In genomic region chr7:34984526-34985133, GRCm38 (mm10) we compare ENCODE assay signal across 10 mouse cellular contexts.
A peak's percentile ranks its signal among the peaks of the same experiment; 100 is the strongest.
DNase-seq lines count a peak whose midpoint lies in the region; ATAC-seq and TF ChIP-seq lines count a peak whose summit lies in the region.
"Had no signal": no experiment of that assay in that cellular context is flagged by ENCODE, and none has a peak within 500 bp of the region (broad histone marks: within the 10 kb centered on the region; RNA-seq: fewer than 3 reads in every experiment).

No protein-coding gene starts in this region.

- TF ChIP-seq CTCF in intestine, postnatal 0 days (IDR thresholded peaks at IDR 0.05; ENCODE audit: low read depth) = no peak
- no peak for TF ChIP-seq CTCF in small intestine, adult 2 months (IDR thresholded peaks at IDR 0.05; ENCODE audit: extremely low read depth, insufficient read length, insufficient replicate concordance, low read depth, low read length)
- no peak for TF ChIP-seq CTCF in hindbrain, postnatal 0 days (IDR thresholded peaks at IDR 0.05; ENCODE audit: low read depth)

- peaks cover 28% of the 10 kb centered on the region for H3K4me1 ChIP-seq in kidney, embryonic 15.5 days
- peaks cover 4% of the 10 kb centered on the region; the same call in 1 of the 2 replicates for H3K4me1 ChIP-seq in intestine, postnatal 0 days (replicated peaks; ENCODE audit: control insufficient read depth, insufficient read depth, low read length)
- H3K4me1 ChIP-seq in small intestine, adult 2 months (ENCODE audit: control insufficient read depth, insufficient read depth, insufficient read length, low read length) = peaks cover 8% of the 10 kb centered on the region; the same call in 1 of the 2 replicates
- peaks cover 4% of the 10 kb centered on the region; the same call in 1 of the 2 replicates for H3K4me1 ChIP-seq in hindbrain, postnatal 0 days (ENCODE audit: insufficient read depth, low read length)

- no peaks in the 10 kb centered on the region for H3K9me3 ChIP-seq in kidney, embryonic 15.5 days (replicated peaks)
- H3K9me3 ChIP-seq in intestine, postnatal 0 days (ENCODE audit: control insufficient read depth) = no peaks in the 10 kb centered on the region
- H3K9me3 ChIP-seq in hindbrain, postnatal 0 days (ENCODE audit: low read length) = no peaks in the 10 kb centered on the region
- H3K9me3 ChIP-seq: G1E had no signal

- peak overlapping the region; percentile 23 for H3K27ac ChIP-seq in kidney, embryonic 15.5 days
- H3K27ac ChIP-seq in intestine, postnatal 0 days (ENCODE audit: low read depth, low read length) = no peak overlapping the region
- H3K27ac ChIP-seq in small intestine, adult 2 months (ENCODE audit: insufficient read depth, low read depth, low read length) = peak overlapping the region; percentile 27; the same call in 1 of the 2 replicates
- no peak overlapping the region for H3K27ac ChIP-seq in hindbrain, postnatal 0 days
- H3K27ac ChIP-seq: hindbrain, embryonic 14.5 days had no signal

- H3K36me3 ChIP-seq in kidney, embryonic 15.5 days = peaks cover 14% of the 10 kb centered on the region
- H3K36me3 ChIP-seq in intestine, postnatal 0 days (ENCODE audit: control insufficient read depth, insufficient read depth) = peaks cover 4% of the 10 kb centered on the region; the same call in 1 of the 2 replicates
- peaks cover 21% of the 10 kb centered on the region for H3K36me3 ChIP-seq in small intestine, adult 2 months (ENCODE audit: control insufficient read depth, insufficient read depth, low read length)
- no peaks in the 10 kb centered on the region for H3K36me3 ChIP-seq in hindbrain, postnatal 0 days (ENCODE audit: insufficient read depth, low read length)

- DNase-seq in kidney, adult 9 months = no peak
- no peak for DNase-seq in right cerebral cortex, postnatal 14 days
- DNase-seq in hindbrain, postnatal 0 days (ENCODE audit: low spot score) = no peak
- no peak for DNase-seq in right cerebral cortex, postnatal 36 days (ENCODE audit: low spot score in 2 of 2)

- no peak overlapping the region for H3K4me3 ChIP-seq in kidney, embryonic 15.5 days (replicated peaks)
- H3K4me3 ChIP-seq in intestine, postnatal 0 days (ENCODE audit: low read depth, low read length) = no peak overlapping the region
- H3K4me3 ChIP-seq in small intestine, adult 2 months (ENCODE audit: low read depth, low read length) = no peak overlapping the region
- no peak overlapping the region for H3K4me3 ChIP-seq in hindbrain, postnatal 0 days (ENCODE audit: low read length)

- 0 out of 2 replicates have a peak, but pooled peaks have one; percentile 33 for ATAC-seq in kidney, embryonic 15.5 days (replicated peaks; ENCODE audit: low FRiP score)
- peak; percentile 79 for ATAC-seq in granulocyte monocyte progenitor cell, adult 5-6 weeks (replicated peaks; ENCODE audit: poor library complexity, severe bottlenecking)
- ATAC-seq in intestine, postnatal 0 days = peak; percentile 72; the same call in 1 of the 2 replicates
- no peak for ATAC-seq in hindbrain, postnatal 0 days

- no peak overlapping the region for H3K9ac ChIP-seq in kidney, embryonic 15.5 days
- H3K9ac ChIP-seq in intestine, postnatal 0 days (ENCODE audit: low read depth, low read length) = no peak overlapping the region
- no peak overlapping the region for H3K9ac ChIP-seq in hindbrain, postnatal 0 days (replicated peaks; ENCODE audit: low read length)
- H3K9ac ChIP-seq: hindbrain, embryonic 14.5 days had no signal

- WGBS in kidney, embryonic 15.5 days = 23% methylated on average over 11 of the region's 11 CpGs
- 46% methylated on average over 11 of the region's 11 CpGs for WGBS in intestine, postnatal 0 days
- WGBS in small intestine, adult 2 months = 67% methylated on average over 11 of the region's 11 CpGs
- WGBS in hindbrain, postnatal 0 days = 72% methylated on average over 11 of the region's 11 CpGs

- no peaks in the 10 kb centered on the region for H3K27me3 ChIP-seq in kidney, embryonic 15.5 days
- no peaks in the 10 kb centered on the region for H3K27me3 ChIP-seq in intestine, postnatal 0 days (replicated peaks; ENCODE audit: control insufficient read depth, insufficient read depth, low read length)
- no peaks in the 10 kb centered on the region for H3K27me3 ChIP-seq in small intestine, adult 2 months (ENCODE audit: control insufficient read depth, insufficient read depth, low read length)
- H3K27me3 ChIP-seq in hindbrain, postnatal 0 days (ENCODE audit: insufficient read depth, low read length) = no peaks in the 10 kb centered on the region

- no peak overlapping the region for H3K4me2 ChIP-seq in kidney, embryonic 15.5 days
- H3K4me2 ChIP-seq in intestine, postnatal 0 days (replicated peaks; ENCODE audit: low read depth) = no peak overlapping the region
- H3K4me2 ChIP-seq in hindbrain, postnatal 0 days (ENCODE audit: low read depth, low read length) = no peak overlapping the region
- H3K4me2 ChIP-seq: hindbrain, embryonic 14.5 days had no signal

- TF ChIP-seq POLR2A in small intestine, adult 2 months (IDR thresholded peaks at IDR 0.05; ENCODE audit: low read depth, low read length) = no peak

Comparison
In these comparisons a context has a peak if more than half of its experiments do, and no peak if none do; other contexts are left out.
1. H3K27ac ChIP-seq: peak in kidney, embryonic 15.5 days (single experiment) and small intestine, adult 2 months (single experiment); none in intestine, postnatal 0 days (single experiment) and hindbrain, postnatal 0 days (single experiment).